Mouse (Mus musculus): ENCODE measurements around the gene Epb41l3. TPM values are rescaled to one million over a fixed set of nuclear protein-coding genes. Genes with fewer than 3 reads are reported as not detected.

The Epb41l3 gene
- polyA plus RNA-seq, 1 experiment from 2014 or later: 142 TPM

GRCm38 (mm10) chr17:69158690-69159089, 83.2 kb downstream of the Epb41l3 start:
- peaks cover 10% of the 10 kb centered on the region for H3K4me1 ChIP-seq (ENCODE audit: control insufficient read depth, insufficient read depth, low read length)
- no peak overlapping the region for H3K9ac ChIP-seq (ENCODE audit: low read depth, low read length)
- no peak overlapping the region for H3K4me3 ChIP-seq (ENCODE audit: low read length)
- no peak overlapping the region for H3K27ac ChIP-seq (ENCODE audit: low read length)
- no peak overlapping the region for H3K4me2 ChIP-seq (ENCODE audit: low read depth, low read length)
- no peaks in the 10 kb centered on the region for H3K36me3 ChIP-seq (ENCODE audit: control insufficient read depth, insufficient read depth, low read length)
- WGBS: 70% methylated on average over 5 of the region's 5 CpGs
- H3K9me3 ChIP-seq (ENCODE audit: control insufficient read depth, low read length): no peaks in the 10 kb centered on the region
- H3K27me3 ChIP-seq (replicated peaks; ENCODE audit: control insufficient read depth, insufficient read depth, low read length): no peaks in the 10 kb centered on the region
- ATAC-seq: no peak

DNA sequence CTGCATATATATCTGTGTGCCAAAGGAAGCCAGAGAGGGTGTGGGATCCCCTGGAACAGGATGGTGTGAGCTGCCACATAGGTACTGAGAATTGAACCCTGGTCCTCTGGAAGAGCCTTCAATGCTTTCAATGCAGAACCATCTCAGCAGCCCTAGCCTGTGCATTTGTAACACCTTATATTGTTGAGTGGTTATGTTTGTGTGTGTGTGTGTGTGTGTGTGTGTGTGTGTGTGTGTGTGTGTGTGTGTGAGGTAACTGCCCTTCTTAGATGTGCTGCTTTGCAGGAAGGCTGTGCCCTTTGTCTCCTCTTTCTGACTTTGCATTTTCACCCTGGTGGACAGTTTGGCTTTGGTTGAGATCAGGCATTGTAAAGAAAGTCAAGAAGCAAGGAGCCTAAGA, 87.2 kb downstream of the Epb41l3 start:
- Histone ChIP-seq H3K4me3 (ENCODE audit: low read length) (no peak overlapping the region), H3K27ac (ENCODE audit: low read length) (no peak overlapping the region), H3K9me3 (ENCODE audit: control insufficient read depth, low read length) (no peaks in the 10 kb centered on the region), H3K9ac (ENCODE audit: low read depth, low read length) (no peak overlapping the region), H3K36me3 (ENCODE audit: control insufficient read depth, insufficient read depth, low read length) (no peaks in the 10 kb centered on the region), H3K4me1 (ENCODE audit: control insufficient read depth, insufficient read depth, low read length) (peaks cover 5% of the 10 kb centered on the region), H3K27me3 (replicated peaks; ENCODE audit: control insufficient read depth, insufficient read depth, low read length) (no peaks in the 10 kb centered on the region), H3K4me2 (ENCODE audit: low read depth, low read length) (no peak overlapping the region)
- ATAC-seq: no peak

DNA sequence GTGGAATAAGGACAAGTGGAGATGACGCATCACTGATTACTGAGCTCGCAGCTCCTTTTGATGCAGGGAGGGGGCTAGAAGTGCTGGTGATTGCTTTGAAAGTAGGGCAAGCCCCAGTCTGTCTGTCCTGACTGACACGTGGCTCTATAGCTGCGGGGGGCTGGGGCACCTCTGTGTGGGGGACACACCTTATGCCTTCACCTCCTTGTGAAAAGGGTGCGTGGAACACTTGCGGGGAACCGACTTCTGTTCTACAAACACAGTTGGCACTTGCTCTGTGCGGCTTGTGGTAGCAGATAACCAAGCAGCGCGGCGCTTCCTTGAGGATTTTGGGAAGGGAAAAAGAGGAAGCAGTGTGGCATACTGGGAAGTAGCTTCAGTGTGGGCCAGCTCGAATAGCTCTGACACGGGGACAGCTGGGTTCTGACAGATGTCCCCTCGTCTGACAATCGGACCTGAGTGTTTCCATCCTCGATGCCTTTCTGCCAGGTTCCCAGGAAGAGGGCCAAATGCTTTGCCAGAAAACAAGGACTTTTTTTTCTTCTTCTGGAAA, 101.5 kb downstream of the Epb41l3 start:
- Histone ChIP-seq H3K4me3 (ENCODE audit: low read length) (no peak overlapping the region), H3K9me3 (ENCODE audit: control insufficient read depth, low read length) (no peaks in the 10 kb centered on the region), H3K36me3 (ENCODE audit: control insufficient read depth, insufficient read depth, low read length) (no peaks in the 10 kb centered on the region), H3K27ac (ENCODE audit: low read length) (no peak overlapping the region), H3K27me3 (replicated peaks; ENCODE audit: control insufficient read depth, insufficient read depth, low read length) (no peaks in the 10 kb centered on the region), H3K9ac (ENCODE audit: low read depth, low read length) (no peak overlapping the region), H3K4me2 (ENCODE audit: low read depth, low read length) (no peak overlapping the region), H3K4me1 (ENCODE audit: control insufficient read depth, insufficient read depth, low read length) (peaks cover 16% of the 10 kb centered on the region)
- ATAC-seq: no peak
- WGBS: 65% methylated on average over 16 of the region's 16 CpGs

DNA sequence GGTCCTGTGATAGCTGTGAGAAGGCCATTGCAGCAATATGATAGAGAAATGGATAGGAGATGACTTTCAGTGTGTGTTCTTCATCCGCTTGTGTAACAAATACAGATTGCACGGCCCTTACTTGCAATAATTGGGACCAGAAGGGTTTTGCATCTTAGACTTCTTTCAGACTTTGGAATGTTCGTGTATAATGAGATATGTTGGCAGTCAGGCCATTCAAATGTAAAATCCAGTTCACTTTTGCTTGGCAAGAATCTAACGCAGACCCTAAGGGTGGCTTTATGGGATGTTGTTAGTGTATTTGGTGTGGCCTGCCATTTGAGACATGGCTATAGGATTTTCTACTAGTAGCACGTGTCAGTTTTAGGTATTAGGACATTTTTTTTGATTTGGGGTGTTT, 102.5 kb downstream of the Epb41l3 start:
- WGBS: 88% methylated on average over 5 of the region's 5 CpGs
- H3K27me3 ChIP-seq (replicated peaks; ENCODE audit: control insufficient read depth, insufficient read depth, low read length): no peaks in the 10 kb centered on the region

GRCm38 (mm10) chr17:69180905-69181559, 105.5 kb downstream of the Epb41l3 start:
- peaks cover 12% of the 10 kb centered on the region for H3K4me1 ChIP-seq (ENCODE audit: control insufficient read depth, insufficient read depth, low read length)
- H3K4me3 ChIP-seq (ENCODE audit: low read length): no peak overlapping the region
- no peaks in the 10 kb centered on the region for H3K9me3 ChIP-seq (ENCODE audit: control insufficient read depth, low read length)
- H3K4me2 ChIP-seq (ENCODE audit: low read depth, low read length): peak overlapping the region; percentile 11
- H3K27ac ChIP-seq (ENCODE audit: low read length): peak overlapping the region; percentile 66
- no peaks in the 10 kb centered on the region for H3K27me3 ChIP-seq (replicated peaks; ENCODE audit: control insufficient read depth, insufficient read depth, low read length)
- H3K36me3 ChIP-seq (ENCODE audit: control insufficient read depth, insufficient read depth, low read length): no peaks in the 10 kb centered on the region
- peak; percentile 79 for ATAC-seq
- 0 out of 2 replicates have a peak overlapping the region, but pooled peaks have one; percentile 0 for H3K9ac ChIP-seq (ENCODE audit: low read depth, low read length)
- WGBS: 19% methylated on average over 12 of the region's 12 CpGs

More for the DNA sequence above, 102.5 kb downstream of the Epb41l3 start:
- Histone ChIP-seq H3K4me2 (ENCODE audit: low read depth, low read length) (no peak overlapping the region), H3K9ac (ENCODE audit: low read depth, low read length) (no peak overlapping the region), H3K36me3 (ENCODE audit: control insufficient read depth, insufficient read depth, low read length) (no peaks in the 10 kb centered on the region), H3K4me1 (ENCODE audit: control insufficient read depth, insufficient read depth, low read length) (peaks cover 12% of the 10 kb centered on the region), H3K4me3 (ENCODE audit: low read length) (no peak overlapping the region), H3K9me3 (ENCODE audit: control insufficient read depth, low read length) (no peaks in the 10 kb centered on the region), H3K27ac (ENCODE audit: low read length) (no peak overlapping the region)
- no peak for ATAC-seq

GRCm38 (mm10) chr17:69181560-69182316, 106.3 kb downstream of the Epb41l3 start:
- Histone ChIP-seq H3K9ac (ENCODE audit: low read depth, low read length) (0 out of 2 replicates have a peak overlapping the region, but pooled peaks have one; percentile 0), H3K4me2 (ENCODE audit: low read depth, low read length) (peak overlapping the region; percentile 11), H3K27me3 (replicated peaks; ENCODE audit: control insufficient read depth, insufficient read depth, low read length) (no peaks in the 10 kb centered on the region), H3K9me3 (ENCODE audit: control insufficient read depth, low read length) (no peaks in the 10 kb centered on the region), H3K4me3 (ENCODE audit: low read length) (no peak overlapping the region), H3K27ac (ENCODE audit: low read length) (peak overlapping the region; percentile 66), H3K36me3 (ENCODE audit: control insufficient read depth, insufficient read depth, low read length) (no peaks in the 10 kb centered on the region), H3K4me1 (ENCODE audit: control insufficient read depth, insufficient read depth, low read length) (peaks cover 12% of the 10 kb centered on the region)
- ATAC-seq: peak; percentile 86
- 18% methylated on average over 7 of the region's 7 CpGs for WGBS

DNA sequence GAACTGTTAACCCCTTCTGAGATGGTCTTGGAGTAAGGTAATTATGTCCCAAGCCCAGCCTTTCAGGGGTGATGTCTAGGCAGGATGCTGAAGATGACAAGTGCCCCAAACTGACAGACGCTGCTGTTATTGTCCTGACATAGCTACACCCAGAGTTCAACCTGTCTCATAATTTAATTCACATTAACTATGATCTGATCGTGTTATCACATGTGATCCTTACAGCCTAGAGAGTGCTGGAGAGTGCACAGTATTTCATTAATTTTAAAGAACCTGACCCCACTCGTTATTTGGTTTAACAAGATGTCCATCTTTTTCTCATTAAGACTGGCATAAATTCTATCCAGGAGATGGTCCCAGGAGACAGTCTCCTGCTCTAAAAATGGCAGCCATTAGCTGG, 112.3 kb downstream of the Epb41l3 start:
- Histone ChIP-seq H3K4me2 (ENCODE audit: low read depth, low read length) (no peak overlapping the region), H3K4me3 (ENCODE audit: low read length) (no peak overlapping the region), H3K9me3 (ENCODE audit: control insufficient read depth, low read length) (no peaks in the 10 kb centered on the region), H3K4me1 (ENCODE audit: control insufficient read depth, insufficient read depth, low read length) (peaks cover 6% of the 10 kb centered on the region), H3K27me3 (replicated peaks; ENCODE audit: control insufficient read depth, insufficient read depth, low read length) (no peaks in the 10 kb centered on the region), H3K9ac (ENCODE audit: low read depth, low read length) (no peak overlapping the region), H3K36me3 (ENCODE audit: control insufficient read depth, insufficient read depth, low read length) (no peaks in the 10 kb centered on the region), H3K27ac (ENCODE audit: low read length) (no peak overlapping the region)
- WGBS: 73% methylated on average over 3 of the region's 3 CpGs
- no peak for ATAC-seq

DNA sequence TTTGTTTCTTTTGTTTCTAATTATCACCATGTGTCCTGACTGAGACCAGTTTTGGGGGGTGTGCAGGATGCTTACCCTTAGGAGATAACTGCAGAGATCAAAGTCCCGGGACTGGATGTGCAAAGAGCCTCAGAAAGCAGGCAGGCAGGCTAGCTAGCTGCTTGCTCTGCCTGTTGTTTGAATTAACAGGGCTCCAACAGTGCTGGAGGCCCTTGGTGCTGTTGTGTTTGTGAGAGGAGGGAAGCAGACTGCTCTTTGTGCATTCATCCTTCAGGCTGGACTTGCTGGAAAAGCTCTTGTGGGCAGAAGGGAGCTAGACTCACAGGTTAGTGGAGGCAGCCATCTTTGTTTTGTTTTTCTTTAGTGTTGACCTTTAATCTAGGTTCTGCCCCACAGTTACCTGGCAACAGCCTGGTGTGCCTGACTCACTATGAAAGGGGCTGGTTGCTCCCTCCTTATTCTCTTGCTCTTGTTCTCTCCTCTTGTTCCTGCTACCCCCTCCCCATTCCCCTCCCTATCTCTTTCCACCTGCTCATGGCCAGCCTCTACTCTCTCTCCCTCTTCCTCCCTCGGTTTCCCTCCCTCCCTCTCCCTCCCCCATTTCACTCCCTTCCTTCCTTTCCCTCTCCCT, 117.5 kb downstream of the Epb41l3 start:
- Histone ChIP-seq H3K27ac (ENCODE audit: low read length) (no peak overlapping the region), H3K36me3 (ENCODE audit: control insufficient read depth, insufficient read depth, low read length) (no peaks in the 10 kb centered on the region), H3K4me2 (ENCODE audit: low read depth, low read length) (no peak overlapping the region), H3K9me3 (ENCODE audit: control insufficient read depth, low read length) (no peaks in the 10 kb centered on the region), H3K4me1 (ENCODE audit: control insufficient read depth, insufficient read depth, low read length) (peaks cover 12% of the 10 kb centered on the region), H3K4me3 (ENCODE audit: low read length) (no peak overlapping the region), H3K27me3 (replicated peaks; ENCODE audit: control insufficient read depth, insufficient read depth, low read length) (no peaks in the 10 kb centered on the region), H3K9ac (ENCODE audit: low read depth, low read length) (no peak overlapping the region)
- peak; percentile 49 for ATAC-seq
- WGBS: 18% methylated on average over 2 of the region's 2 CpGs

DNA sequence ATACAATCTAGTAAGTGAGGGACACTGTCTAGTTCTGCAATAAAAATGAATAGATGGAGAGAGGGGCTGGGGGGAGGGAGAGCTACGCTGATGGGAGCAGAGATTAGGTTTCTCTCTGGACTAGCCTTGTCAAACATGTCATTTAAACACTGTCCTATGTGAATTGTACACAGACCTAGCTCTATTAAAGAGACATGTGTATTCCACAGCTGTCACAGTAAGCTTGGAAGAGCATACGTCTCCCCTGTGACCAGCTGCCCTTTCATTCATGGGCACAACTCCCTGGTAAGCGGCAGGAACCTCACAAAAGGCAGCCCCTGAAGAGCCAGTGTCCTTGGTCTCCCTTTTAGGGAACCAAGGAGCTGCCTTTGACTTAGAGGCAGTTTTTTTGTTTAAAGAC, 119.1 kb downstream of the Epb41l3 start:
- H3K9me3 ChIP-seq (ENCODE audit: control insufficient read depth, low read length): no peaks in the 10 kb centered on the region
- ATAC-seq: no peak
- no peak overlapping the region for H3K27ac ChIP-seq (ENCODE audit: low read length)
- H3K4me1 ChIP-seq (ENCODE audit: control insufficient read depth, insufficient read depth, low read length): peaks cover 15% of the 10 kb centered on the region
- H3K9ac ChIP-seq (ENCODE audit: low read depth, low read length): no peak overlapping the region
- no peaks in the 10 kb centered on the region for H3K36me3 ChIP-seq (ENCODE audit: control insufficient read depth, insufficient read depth, low read length)
- H3K4me2 ChIP-seq (ENCODE audit: low read depth, low read length): no peak overlapping the region
- 53% methylated on average over 3 of the region's 3 CpGs for WGBS
- no peaks in the 10 kb centered on the region for H3K27me3 ChIP-seq (replicated peaks; ENCODE audit: control insufficient read depth, insufficient read depth, low read length)
- H3K4me3 ChIP-seq (ENCODE audit: low read length): no peak overlapping the region
